Mouse (Mus musculus): ENCODE measurements around the gene Fbxl16.
A peak's percentile ranks its signal among the peaks of the same experiment; 100 is the strongest.

Fbxl16 gene

GRCm38 (mm10) chr17:25842509-25842908, 33.6 kb downstream of the Fbxl16 start:
- DNase-seq (ENCODE audit: low spot score) = no peak

GRCm38 (mm10) chr17:25843122-25843521, 34.2 kb downstream of the Fbxl16 start:
- DNase-seq (ENCODE audit: low spot score) = no peak

GRCm38 (mm10) chr17:25843636-25844395, 34.9 kb downstream of the Fbxl16 start:
- DNase-seq (ENCODE audit: low spot score) = peak; percentile 44

- peak; percentile 86 for DNase-seq (ENCODE audit: low spot score)
These were observed 35.6 kb downstream of the Fbxl16 start, which contains the start of gene Rhot2 for GRCm38 (mm10) chr17:25844396-25844901. Gene Rhot2, minus strand, starts transcription at chr17:25844851.

GRCm38 (mm10) chr17:25860229-25860628, 51.3 kb downstream of the Fbxl16 start:
- no peak for DNase-seq (ENCODE audit: low spot score)

- peak; percentile 81 for DNase-seq (ENCODE audit: low spot score)
These were observed 52.2 kb downstream of the Fbxl16 start, which contains the start of gene Wdr90 for GRCm38 (mm10) chr17:25860832-25861703. Gene Wdr90, minus strand, starts transcription at chr17:25861501.

GRCm38 (mm10) chr17:25861704-25862612, 53.1 kb downstream of the Fbxl16 start:
- no peak for DNase-seq (ENCODE audit: low spot score)

GRCm38 (mm10) chr17:25863681-25864080, 54.8 kb downstream of the Fbxl16 start:
- DNase-seq (ENCODE audit: low spot score) = no peak

- no peak for DNase-seq (ENCODE audit: low spot score)
These were observed 55.4 kb downstream of the Fbxl16 start for GRCm38 (mm10) chr17:25864311-25864710.

GRCm38 (mm10) chr17:25865288-25865687, 56.4 kb downstream of the Fbxl16 start:
- DNase-seq (ENCODE audit: low spot score) = no peak

- DNase-seq (ENCODE audit: low spot score) = no peak
These were observed 57.3 kb downstream of the Fbxl16 start for GRCm38 (mm10) chr17:25866172-25866571.

- no peak for DNase-seq (ENCODE audit: low spot score)
These were observed 58.6 kb downstream of the Fbxl16 start for GRCm38 (mm10) chr17:25867509-25867835.

- no peak for DNase-seq (ENCODE audit: low spot score)
These were observed 59.1 kb downstream of the Fbxl16 start for GRCm38 (mm10) chr17:25867836-25868600.

- peak; percentile 33 for DNase-seq (ENCODE audit: low spot score)
These were observed 59.8 kb downstream of the Fbxl16 start, which contains the start of gene Mcrip2 for GRCm38 (mm10) chr17:25868601-25869191. Gene Mcrip2, minus strand, starts transcription at chr17:25868764.

GRCm38 (mm10) chr17:25869498-25869897, 60.6 kb downstream of the Fbxl16 start:
- no peak for DNase-seq (ENCODE audit: low spot score)

GRCm38 (mm10) chr17:25869954-25870353, 61.1 kb downstream of the Fbxl16 start:
- DNase-seq (ENCODE audit: low spot score) = no peak
